Mouse (Mus musculus): ENCODE results near the gene Hk1.

DNA sequence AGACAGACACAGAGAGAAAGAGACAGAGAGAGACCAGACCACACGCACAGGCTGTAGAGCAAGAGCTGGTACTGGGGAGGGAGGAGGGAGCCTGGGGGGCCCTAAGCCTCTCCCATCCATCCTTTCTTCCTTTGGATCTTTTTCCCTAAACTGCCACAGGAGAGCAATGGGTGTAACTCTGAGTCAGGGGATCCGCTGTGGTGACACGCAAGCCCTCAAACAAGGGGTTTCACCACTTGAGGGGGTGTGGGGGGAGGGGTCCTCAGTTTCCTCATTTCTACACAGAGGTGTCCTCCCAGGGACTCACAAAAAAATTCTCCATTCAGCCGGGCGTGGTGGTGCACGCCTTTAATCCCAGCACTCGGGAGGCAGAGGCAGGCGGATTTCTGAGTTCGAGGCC lies 48.4 kb downstream of the Hk1 start:
- TF ChIP-seq CTCF (conservative IDR thresholded peaks at IDR 0.05; ENCODE audit: insufficient read depth, insufficient read length, low read depth, low read length) (no peak), POLR2A (IDR thresholded peaks at IDR 0.05; ENCODE audit: low read depth, low read length) (no peak)

All from kidney, adult 2 months (tissue).